Mouse (Mus musculus): Measurements from ENCODE around the gene Tmc1. TPM values are rescaled to one million over a fixed set of nuclear protein-coding genes. Genes with fewer than 3 reads are reported as not detected.

The Tmc1 gene
- polyA plus RNA-seq, 1 experiment from 2014 or later, result 0.11 TPM

GRCm38 (mm10) chr19:20875881-20876280 is 78.1 kb downstream of the Tmc1 start:
- WGBS, result 71% methylated on average over 4 of the region's 4 CpGs
- no peak overlapping the region for H3K4me3 ChIP-seq (replicated peaks)
- H3K9me3 ChIP-seq, result no peaks in the 10 kb centered on the region
- no peak overlapping the region for H3K4me2 ChIP-seq (replicated peaks)
- no peaks in the 10 kb centered on the region for H3K4me1 ChIP-seq (replicated peaks)
- H3K9ac ChIP-seq, result no peak overlapping the region
- H3K27ac ChIP-seq, result no peak overlapping the region
- no peaks in the 10 kb centered on the region for H3K27me3 ChIP-seq (replicated peaks)
- H3K36me3 ChIP-seq, result no peaks in the 10 kb centered on the region
- ATAC-seq, result no peak

- ATAC-seq, result no peak
- WGBS, result 66% methylated on average over 4 of the region's 4 CpGs
Observed at GRCm38 (mm10) chr19:20861779-20862178, 92.2 kb downstream of the Tmc1 start.

GRCm38 (mm10) chr19:20860270-20860669 is 93.7 kb downstream of the Tmc1 start:
- no peak overlapping the region for H3K9ac ChIP-seq
- H3K27ac ChIP-seq, result no peak overlapping the region
- no peak for ATAC-seq
- no peak overlapping the region for H3K4me2 ChIP-seq (replicated peaks)
- 95% methylated on average over 1 of the region's 1 CpGs for WGBS
- H3K9me3 ChIP-seq, result no peaks in the 10 kb centered on the region
- H3K27me3 ChIP-seq (replicated peaks), result no peaks in the 10 kb centered on the region
- no peak overlapping the region for H3K4me3 ChIP-seq (replicated peaks)
- no peaks in the 10 kb centered on the region for H3K4me1 ChIP-seq (replicated peaks)
- no peaks in the 10 kb centered on the region for H3K36me3 ChIP-seq

More at GRCm38 (mm10) chr19:20861779-20862178, 92.2 kb downstream of the Tmc1 start:
- Histone ChIP-seq H3K9me3 (no peaks in the 10 kb centered on the region), H3K9ac (no peak overlapping the region), H3K4me1 (replicated peaks) (no peaks in the 10 kb centered on the region), H3K4me3 (replicated peaks) (no peak overlapping the region), H3K36me3 (no peaks in the 10 kb centered on the region), H3K27ac (no peak overlapping the region), H3K4me2 (replicated peaks) (no peak overlapping the region), H3K27me3 (replicated peaks) (no peaks in the 10 kb centered on the region)

GRCm38 (mm10) chr19:20857819-20858218 is 96.2 kb downstream of the Tmc1 start:
- Histone ChIP-seq H3K9ac (no peak overlapping the region), H3K4me3 (replicated peaks) (no peak overlapping the region), H3K27me3 (replicated peaks) (no peaks in the 10 kb centered on the region), H3K4me2 (replicated peaks) (no peak overlapping the region), H3K27ac (no peak overlapping the region), H3K36me3 (no peaks in the 10 kb centered on the region), H3K9me3 (no peaks in the 10 kb centered on the region), H3K4me1 (replicated peaks) (no peaks in the 10 kb centered on the region)
- ATAC-seq, result no peak

GRCm38 (mm10) chr19:20848906-20849305 is 105.1 kb downstream of the Tmc1 start:
- no peaks in the 10 kb centered on the region for H3K9me3 ChIP-seq
- no peak overlapping the region for H3K9ac ChIP-seq
- H3K36me3 ChIP-seq, result no peaks in the 10 kb centered on the region
- no peak overlapping the region for H3K4me3 ChIP-seq (replicated peaks)
- H3K27ac ChIP-seq, result no peak overlapping the region
- WGBS, result 67% methylated on average over 5 of the region's 5 CpGs
- no peak for ATAC-seq
- no peaks in the 10 kb centered on the region for H3K27me3 ChIP-seq (replicated peaks)
- H3K4me2 ChIP-seq (replicated peaks), result no peak overlapping the region
- no peaks in the 10 kb centered on the region for H3K4me1 ChIP-seq (replicated peaks)

- 73% methylated on average over 3 of the region's 3 CpGs for WGBS
Observed at GRCm38 (mm10) chr19:20847476-20848073, 106.4 kb downstream of the Tmc1 start.

GRCm38 (mm10) chr19:20837422-20837821 is 116.6 kb downstream of the Tmc1 start:
- Histone ChIP-seq H3K4me1 (replicated peaks) (no peaks in the 10 kb centered on the region), H3K4me3 (replicated peaks) (no peak overlapping the region), H3K27ac (no peak overlapping the region), H3K4me2 (replicated peaks) (no peak overlapping the region), H3K9ac (no peak overlapping the region), H3K27me3 (replicated peaks) (no peaks in the 10 kb centered on the region), H3K36me3 (no peaks in the 10 kb centered on the region), H3K9me3 (no peaks in the 10 kb centered on the region)
- ATAC-seq, result no peak
- 76% methylated on average over 2 of the region's 2 CpGs for WGBS

More at GRCm38 (mm10) chr19:20847476-20848073, 106.4 kb downstream of the Tmc1 start:
- H3K4me3 ChIP-seq (replicated peaks), result no peak overlapping the region
- H3K27me3 ChIP-seq (replicated peaks), result no peaks in the 10 kb centered on the region
- no peaks in the 10 kb centered on the region for H3K4me1 ChIP-seq (replicated peaks)
- no peak overlapping the region for H3K4me2 ChIP-seq (replicated peaks)
- no peaks in the 10 kb centered on the region for H3K9me3 ChIP-seq
- ATAC-seq, result no peak
- no peak overlapping the region for H3K9ac ChIP-seq
- no peaks in the 10 kb centered on the region for H3K36me3 ChIP-seq
- H3K27ac ChIP-seq, result no peak overlapping the region

- ATAC-seq, result no peak
- no peak overlapping the region for H3K4me3 ChIP-seq (replicated peaks)
- WGBS, result 65% methylated on average over 9 of the region's 9 CpGs
- H3K27me3 ChIP-seq (replicated peaks), result no peaks in the 10 kb centered on the region
- H3K36me3 ChIP-seq, result no peaks in the 10 kb centered on the region
- no peak overlapping the region for H3K27ac ChIP-seq
- H3K4me2 ChIP-seq (replicated peaks), result no peak overlapping the region
- H3K9ac ChIP-seq, result no peak overlapping the region
- no peaks in the 10 kb centered on the region for H3K9me3 ChIP-seq
- no peaks in the 10 kb centered on the region for H3K4me1 ChIP-seq (replicated peaks)
Observed at GRCm38 (mm10) chr19:20836055-20836845, 117.8 kb downstream of the Tmc1 start.

- ATAC-seq, result no peak
- 46% methylated on average over 1 of the region's 1 CpGs for WGBS
- H3K27me3 ChIP-seq (replicated peaks), result no peaks in the 10 kb centered on the region
- no peaks in the 10 kb centered on the region for H3K36me3 ChIP-seq
- no peak overlapping the region for H3K4me3 ChIP-seq (replicated peaks)
- no peak overlapping the region for H3K4me2 ChIP-seq (replicated peaks)
- no peak overlapping the region for H3K27ac ChIP-seq
- no peaks in the 10 kb centered on the region for H3K4me1 ChIP-seq (replicated peaks)
- no peaks in the 10 kb centered on the region for H3K9me3 ChIP-seq
- H3K9ac ChIP-seq, result no peak overlapping the region
Observed at GRCm38 (mm10) chr19:20834895-20835294, 119.1 kb downstream of the Tmc1 start.

GRCm38 (mm10) chr19:20799460-20799859 is 154.5 kb downstream of the Tmc1 start:
- no peak overlapping the region for H3K9ac ChIP-seq
- H3K4me2 ChIP-seq (replicated peaks), result no peak overlapping the region
- H3K27ac ChIP-seq, result no peak overlapping the region
- no peaks in the 10 kb centered on the region for H3K27me3 ChIP-seq (replicated peaks)
- no peaks in the 10 kb centered on the region for H3K4me1 ChIP-seq (replicated peaks)
- H3K9me3 ChIP-seq, result no peaks in the 10 kb centered on the region
- ATAC-seq, result no peak
- H3K36me3 ChIP-seq, result no peaks in the 10 kb centered on the region
- H3K4me3 ChIP-seq (replicated peaks), result no peak overlapping the region

GRCm38 (mm10) chr19:20797558-20798101 is 156.4 kb downstream of the Tmc1 start:
- ATAC-seq, result no peak
- WGBS, result 42% methylated on average over 6 of the region's 6 CpGs

GRCm38 (mm10) chr19:20796001-20796400 is 158.0 kb downstream of the Tmc1 start:
- H3K4me3 ChIP-seq (replicated peaks), result no peak overlapping the region
- H3K9ac ChIP-seq, result no peak overlapping the region
- 47% methylated on average over 4 of the region's 4 CpGs for WGBS
- H3K27ac ChIP-seq, result no peak overlapping the region
- no peaks in the 10 kb centered on the region for H3K36me3 ChIP-seq
- no peak for ATAC-seq
- no peaks in the 10 kb centered on the region for H3K9me3 ChIP-seq
- H3K4me1 ChIP-seq (replicated peaks), result no peaks in the 10 kb centered on the region
- H3K4me2 ChIP-seq (replicated peaks), result no peak overlapping the region
- no peaks in the 10 kb centered on the region for H3K27me3 ChIP-seq (replicated peaks)

More at GRCm38 (mm10) chr19:20797558-20798101, 156.4 kb downstream of the Tmc1 start:
- Histone ChIP-seq H3K9ac (no peak overlapping the region), H3K9me3 (no peaks in the 10 kb centered on the region), H3K27ac (no peak overlapping the region), H3K4me3 (replicated peaks) (no peak overlapping the region), H3K36me3 (no peaks in the 10 kb centered on the region), H3K4me1 (replicated peaks) (no peaks in the 10 kb centered on the region), H3K27me3 (replicated peaks) (no peaks in the 10 kb centered on the region), H3K4me2 (replicated peaks) (no peak overlapping the region)

- WGBS, result 93% methylated on average over 3 of the region's 3 CpGs
- Histone ChIP-seq H3K4me3 (replicated peaks) (no peak overlapping the region), H3K36me3 (no peaks in the 10 kb centered on the region), H3K27ac (no peak overlapping the region), H3K4me1 (replicated peaks) (no peaks in the 10 kb centered on the region), H3K9ac (no peak overlapping the region), H3K9me3 (no peaks in the 10 kb centered on the region), H3K4me2 (replicated peaks) (no peak overlapping the region), H3K27me3 (replicated peaks) (no peaks in the 10 kb centered on the region)
- no peak for ATAC-seq
Observed at GRCm38 (mm10) chr19:20794999-20795398, 159.0 kb downstream of the Tmc1 start.

Measured in intestine, embryonic 15.5 days (tissue).